Mouse (Mus musculus) kidney, adult 2 months (tissue): Measurements from ENCODE around the gene Gsn.

Experiments used
- CTCF ChIP-seq: fragments of 200-500 bp; conservative IDR thresholded peaks from 2 replicates; pipeline ENCODE4 v1.5.1; 2011; ENCODE audit warnings: low read depth, mild to moderate bottlenecking, control low read depth, low read length, moderate library complexity, mixed read lengths; ENCODE audit not compliant: insufficient read depth, insufficient read length
- POLR2A ChIP-seq: fragments of 200-500 bp; IDR thresholded peaks from one replicate; pipeline ENCODE4 v1.6.1; 2011; ENCODE audit warnings: low read depth, low read length, control low read depth

DNA sequence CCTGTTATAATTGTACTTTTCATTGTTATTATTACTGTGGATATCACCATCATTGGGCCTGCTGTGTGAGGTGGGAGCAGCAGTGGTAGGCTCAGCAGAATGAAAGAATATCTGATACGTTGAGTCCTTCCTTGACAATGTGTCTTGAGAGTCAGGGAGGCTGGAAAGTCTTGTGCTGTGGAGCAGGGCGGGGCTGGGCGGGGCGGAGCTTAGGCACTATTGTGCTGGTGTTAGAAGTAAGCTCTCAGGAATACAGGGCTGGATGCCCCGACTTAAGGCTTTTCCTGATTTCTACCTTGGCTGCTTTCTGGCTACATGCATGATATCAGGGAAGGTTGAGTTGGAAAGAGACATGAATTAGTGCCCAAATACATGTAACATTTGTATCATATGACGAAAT, 3.4 kb upstream of the Gsn start:
- no peak for TF ChIP-seq CTCF
- no peak for TF ChIP-seq POLR2A
